Mouse (Mus musculus) neural tube, embryonic 15.5 days (tissue): Measurements from ENCODE around the gene Kif21a. TPM values are rescaled to one million over a fixed set of nuclear protein-coding genes. Genes with fewer than 3 reads are reported as not detected.

Source experiments
- ATAC-seq: fragments of 200-750 bp; cut with Nextera tagmentation; 2 replicates; pipeline ENCODE4 v1.8.0; 2017; ENCODE audit warnings: mild to moderate bottlenecking, moderate TSS enrichment, moderate library complexity; ENCODE audit not compliant: low FRiP score
- H3K27ac ChIP-seq: fragments of 300-500 bp; sonication (generic); replicated peaks from 2 replicates; pipeline ENCODE4 v1.5.1; 2015; ENCODE audit warnings: mild to moderate bottlenecking, inconsistent platforms
- H3K27me3 ChIP-seq: fragments of 300-500 bp; sonication (generic); replicated peaks from 2 replicates; pipeline ENCODE4 v1.6.1; 2015; ENCODE audit warnings: inconsistent platforms
- H3K36me3 ChIP-seq: fragments of 300-500 bp; sonication (generic); 2 replicates; pipeline ENCODE4 v1.6.1; 2015; ENCODE audit warnings: inconsistent platforms
- H3K4me1 ChIP-seq: fragments of 300-500 bp; sonication (generic); 2 replicates; pipeline ENCODE4 v1.6.1; 2015; ENCODE audit warnings: inconsistent platforms
- H3K4me2 ChIP-seq: fragments of 300-500 bp; sonication (generic); 2 replicates; pipeline ENCODE4 v1.6.1; 2015; ENCODE audit warnings: inconsistent platforms, mild to moderate bottlenecking, moderate library complexity
- H3K4me3 ChIP-seq: fragments of 300-500 bp; sonication (generic); replicated peaks from 2 replicates; pipeline ENCODE4 v1.5.1; 2015; ENCODE audit warnings: mild to moderate bottlenecking, inconsistent platforms
- H3K9ac ChIP-seq: fragments of 300-500 bp; sonication (generic); replicated peaks from 2 replicates; pipeline ENCODE4 v1.6.1; 2015; ENCODE audit warnings: mild to moderate bottlenecking, inconsistent platforms
- H3K9me3 ChIP-seq: fragments of 300-500 bp; sonication (generic); replicated peaks from 2 replicates; pipeline ENCODE4 v1.6.1; 2016; ENCODE audit warnings: inconsistent platforms
- WGBS: fragments of 180-500 bp; shearing (Covaris S2); methylation state at CpG from one replicate; pipeline ENCODE4 v1.1.7; 2015; ENCODE audit warnings: mixed read lengths; 5-methylcytosine and 5-hydroxymethylcytosine counted together
- polyA plus RNA-seq: library from polyadenylated mRNA; unstranded; fragments of >200 nt; fragmentation: Nextera tagmentation; extraction: Ambion mirVana; gene quantifications from 2 replicates; pipeline ENCODE4 v1.2.1, GENCODE M21; 2015

Gene Kif21a
- polyA plus RNA-seq, 1 experiment from 2014 or later: 40.1 TPM

DNA sequence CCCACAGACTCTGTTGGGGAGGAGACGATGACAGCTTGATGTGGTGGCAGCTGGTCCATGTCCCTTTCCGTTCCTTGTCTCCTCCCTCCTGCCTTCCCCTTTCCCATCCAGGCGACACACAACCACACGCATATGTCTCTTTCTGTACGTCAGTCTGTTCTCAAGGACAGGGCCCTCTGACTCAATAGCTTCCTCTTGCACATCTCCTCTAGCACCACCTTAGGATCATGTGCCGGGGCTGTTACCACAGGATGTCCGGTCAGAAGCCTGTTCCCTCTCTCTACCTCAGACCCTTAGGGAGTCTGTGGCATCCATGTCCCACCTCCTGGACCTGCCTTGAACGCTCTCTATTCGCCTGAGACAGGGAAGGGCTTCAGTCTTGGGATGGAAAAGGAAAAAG lies 153.3 kb downstream of the Kif21a start:
- 87% methylated on average over 9 of the region's 9 CpGs for WGBS
- H3K4me1 ChIP-seq: no peaks in the 10 kb centered on the region
- no peaks in the 10 kb centered on the region for H3K9me3 ChIP-seq
- H3K9ac ChIP-seq: no peak overlapping the region
- no peak overlapping the region for H3K4me3 ChIP-seq
- H3K4me2 ChIP-seq: no peak overlapping the region
- no peak for ATAC-seq
- no peaks in the 10 kb centered on the region for H3K36me3 ChIP-seq
- no peaks in the 10 kb centered on the region for H3K27me3 ChIP-seq
- no peak overlapping the region for H3K27ac ChIP-seq

DNA sequence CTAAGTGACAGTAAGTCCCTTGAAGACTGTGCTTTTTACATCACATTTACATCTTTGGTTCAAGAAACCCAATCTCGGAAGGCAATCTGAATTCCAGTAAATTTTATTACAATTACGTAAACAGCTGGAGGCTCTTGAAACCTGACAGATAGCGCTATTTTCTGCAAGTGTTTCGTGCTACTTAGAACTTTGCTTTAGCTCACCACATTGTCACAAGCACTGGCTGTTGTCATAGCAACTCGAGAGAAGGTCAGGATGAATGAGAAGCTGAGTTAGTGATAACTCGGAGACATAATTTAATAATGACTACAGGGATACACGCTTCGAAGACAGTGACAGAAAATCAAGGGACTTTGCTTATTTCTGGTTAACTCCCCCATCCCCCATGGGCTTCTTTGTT lies 162.3 kb downstream of the Kif21a start:
- Histone ChIP-seq H3K9me3 (no peaks in the 10 kb centered on the region), H3K9ac (no peak overlapping the region), H3K4me3 (no peak overlapping the region), H3K27ac (no peak overlapping the region), H3K4me1 (no peaks in the 10 kb centered on the region), H3K4me2 (no peak overlapping the region), H3K36me3 (no peaks in the 10 kb centered on the region), H3K27me3 (no peaks in the 10 kb centered on the region)
- WGBS: 48% methylated on average over 8 of the region's 8 CpGs
- no peak for ATAC-seq

Other genes starting within 250 kb of the Kif21a start
- gene Abcd2, start 141.9 kb upstream of the Kif21a start, polyA plus RNA-seq: 4.7 and 5.2 TPM in 2 replicates
- gene CN725425, start 149.5 kb upstream of the Kif21a start, polyA plus RNA-seq: not detected in 2 replicates